Mouse (Mus musculus) cortical plate, adult 2 months (tissue): ENCODE results near the gene Tnfaip6. TPM values are rescaled to one million over a fixed set of nuclear protein-coding genes. Genes with fewer than 3 reads are reported as not detected.
A peak's percentile ranks its signal among the peaks of the same experiment; 100 is the strongest.
"Not testable (repeated sequence)": the region's sequence is repeated elsewhere in the genome, so short reads cannot be mapped to it uniquely, and the experiment has no call there.

Experiments used
- H3K27ac ChIP-seq: fragments of 200-500 bp; 2 replicates; pipeline ENCODE4 v1.5.1; 2012; ENCODE audit warnings: low read length, control low read depth, inconsistent platforms; ENCODE audit not compliant: insufficient read depth
- H3K4me1 ChIP-seq: fragments of 200-500 bp; 2 replicates; pipeline ENCODE4 v1.6.1; 2011; ENCODE audit warnings: low read length; ENCODE audit not compliant: control insufficient read depth, insufficient read depth
- H3K4me3 ChIP-seq: fragments of 200-500 bp; 2 replicates; pipeline ENCODE4 v1.5.1; 2011; ENCODE audit warnings: mild to moderate bottlenecking, low read length, control low read depth; ENCODE audit not compliant: insufficient read depth
- CTCF ChIP-seq: fragments of 200-500 bp; IDR thresholded peaks from 2 replicates; pipeline ENCODE4 v1.5.1; 2011; ENCODE audit warnings: mild to moderate bottlenecking, control low read depth, low read length; ENCODE audit not compliant: insufficient read depth; ENCODE audit errors: extremely low read depth
- POLR2A ChIP-seq: fragments of 200-500 bp; IDR thresholded peaks from 2 replicates; pipeline ENCODE4 v1.6.1; 2011; ENCODE audit warnings: mild to moderate bottlenecking, low read length, control low read depth; ENCODE audit not compliant: insufficient read depth; ENCODE audit errors: extremely low read depth
- polyA plus RNA-seq: library from polyadenylated mRNA; depleted of rRNA; stranded (reverse); fragments of >200 nt; gene quantifications from 2 replicates; pipeline ENCODE4 v1.2.3, GENCODE M21; 2012; rRNA removed

Gene Tnfaip6
- 9.0 and 10.3 TPM in 2 replicates for polyA plus RNA-seq

GRCm38 (mm10) chr2:52037882-52038281 lies at the start of gene Tnfaip6:
Gene Tnfaip6, plus strand, starts transcription at chr2:52038009.
- Histone ChIP-seq H3K4me3 (peak within 1 kb of the TSS; percentile 41), H3K27ac (no peak within 1 kb of the TSS), H3K4me1 (no peaks in the 10 kb centered on the region; the same call in 1 of the 2 replicates)
- TF ChIP-seq CTCF (no peak), POLR2A (no peak)

DNA sequence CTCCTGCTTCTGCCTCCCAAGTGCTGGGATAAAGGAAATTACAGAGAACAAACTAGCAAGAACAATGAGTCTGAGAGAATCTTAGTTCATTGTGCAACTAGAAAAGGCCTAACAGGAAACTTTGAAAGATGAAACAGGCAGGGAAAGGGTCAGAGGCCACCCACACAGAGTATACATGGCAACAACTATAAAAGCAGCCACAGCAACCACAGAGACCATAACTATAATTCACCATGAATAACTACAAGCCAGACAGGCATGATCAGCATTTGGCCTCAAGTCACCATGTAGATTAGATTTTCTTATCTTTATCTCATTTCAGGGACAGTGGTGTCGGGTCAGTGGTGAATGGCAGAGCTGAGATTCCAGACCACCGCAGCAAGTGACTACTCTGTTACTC lies 48.2 kb upstream of the Tnfaip6 start:
- TF ChIP-seq CTCF (no peak), POLR2A (no peak)
- Histone ChIP-seq H3K4me1 (no peaks in the 10 kb centered on the region), H3K27ac (no peak overlapping the region), H3K4me3 (no peak overlapping the region)

GRCm38 (mm10) chr2:51991447-51991846 lies 46.4 kb upstream of the Tnfaip6 start:
- Histone ChIP-seq H3K4me1 (no peaks in the 10 kb centered on the region), H3K4me3 (no peak overlapping the region), H3K27ac (no peak overlapping the region)
- TF ChIP-seq POLR2A, result no peak
- TF ChIP-seq CTCF, result no peak

DNA sequence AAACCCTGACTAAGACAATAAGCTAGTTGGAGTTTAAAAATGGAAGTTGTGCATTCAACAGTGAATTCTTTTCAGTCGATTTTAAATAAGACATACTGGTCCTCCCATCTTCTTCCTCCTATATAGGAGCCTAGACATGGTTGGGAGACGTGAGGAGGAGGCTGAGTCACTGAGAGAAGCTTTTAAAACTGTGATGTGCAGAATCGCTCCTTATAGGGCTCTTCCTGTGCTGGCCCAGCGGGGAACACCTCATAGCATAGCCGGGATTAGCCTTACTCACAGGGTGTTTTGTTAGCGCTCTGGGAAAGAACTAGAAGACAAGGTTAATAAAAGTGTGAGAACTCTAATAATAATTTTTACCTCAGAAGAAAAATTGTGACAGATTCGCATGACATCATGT lies 37.8 kb upstream of the Tnfaip6 start:
- TF ChIP-seq POLR2A (no peak), CTCF (no peak)
- Histone ChIP-seq H3K27ac (no peak overlapping the region), H3K4me3 (no peak overlapping the region), H3K4me1 (no peaks in the 10 kb centered on the region)

- no peak for TF ChIP-seq CTCF
- no peak for TF ChIP-seq POLR2A
- Histone ChIP-seq H3K4me1 (no peaks in the 10 kb centered on the region), H3K4me3 (no peak overlapping the region), H3K27ac (no peak overlapping the region)
These were observed 36.3 kb upstream of the Tnfaip6 start for GRCm38 (mm10) chr2:52001521-52001920.

- not testable (repeated sequence) for H3K4me1 ChIP-seq, H3K27ac ChIP-seq, H3K4me3 ChIP-seq
These were observed 35.5 kb upstream of the Tnfaip6 start for GRCm38 (mm10) chr2:52002299-52002698.

DNA sequence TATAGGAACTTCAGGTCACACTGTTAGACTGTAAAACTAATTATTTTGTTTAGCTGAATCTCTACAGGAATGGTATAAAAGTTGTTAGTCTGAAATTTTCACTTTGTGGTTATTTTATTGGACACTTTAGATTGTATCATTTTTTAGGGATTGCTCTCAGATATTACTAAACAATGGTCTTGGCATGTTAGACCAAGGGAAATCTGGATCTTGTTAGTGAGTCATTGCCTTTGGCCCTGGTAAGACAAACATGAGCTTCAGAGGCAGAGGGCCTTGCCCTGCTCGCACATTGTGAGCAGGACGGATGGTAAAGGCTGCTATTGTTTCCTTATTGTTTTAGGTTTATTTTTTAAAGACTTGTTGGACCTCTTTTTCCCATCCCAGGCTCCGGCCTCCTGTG lies 31.4 kb upstream of the Tnfaip6 start:
- H3K4me1 ChIP-seq, result no peaks in the 10 kb centered on the region
- H3K4me3 ChIP-seq, result no peak overlapping the region
- H3K27ac ChIP-seq, result no peak overlapping the region
- no peak for TF ChIP-seq CTCF
- TF ChIP-seq POLR2A, result no peak

GRCm38 (mm10) chr2:52011820-52012219 lies 26.0 kb upstream of the Tnfaip6 start:
- H3K4me3 ChIP-seq, H3K27ac ChIP-seq, H3K4me1 ChIP-seq: not testable (repeated sequence)

GRCm38 (mm10) chr2:52013306-52013820 lies 24.4 kb upstream of the Tnfaip6 start:
- Histone ChIP-seq H3K4me1 (no peaks in the 10 kb centered on the region), H3K27ac (no peak overlapping the region), H3K4me3 (no peak overlapping the region)
- TF ChIP-seq CTCF (no peak), POLR2A (no peak)

- no peaks in the 10 kb centered on the region for H3K4me1 ChIP-seq
- no peak for TF ChIP-seq CTCF
- TF ChIP-seq POLR2A, result no peak
- H3K4me3 ChIP-seq, result no peak overlapping the region
- no peak overlapping the region for H3K27ac ChIP-seq
These were observed 21.4 kb upstream of the Tnfaip6 start for GRCm38 (mm10) chr2:52016361-52016760.

- Histone ChIP-seq H3K27ac (no peak overlapping the region), H3K4me3 (no peak overlapping the region), H3K4me1 (no peaks in the 10 kb centered on the region)
- TF ChIP-seq POLR2A, result no peak
These were observed 10.7 kb upstream of the Tnfaip6 start for GRCm38 (mm10) chr2:52027061-52027460.
